Mouse (Mus musculus): ENCODE data around the gene Coro1b.

The Coro1b gene

DNA sequence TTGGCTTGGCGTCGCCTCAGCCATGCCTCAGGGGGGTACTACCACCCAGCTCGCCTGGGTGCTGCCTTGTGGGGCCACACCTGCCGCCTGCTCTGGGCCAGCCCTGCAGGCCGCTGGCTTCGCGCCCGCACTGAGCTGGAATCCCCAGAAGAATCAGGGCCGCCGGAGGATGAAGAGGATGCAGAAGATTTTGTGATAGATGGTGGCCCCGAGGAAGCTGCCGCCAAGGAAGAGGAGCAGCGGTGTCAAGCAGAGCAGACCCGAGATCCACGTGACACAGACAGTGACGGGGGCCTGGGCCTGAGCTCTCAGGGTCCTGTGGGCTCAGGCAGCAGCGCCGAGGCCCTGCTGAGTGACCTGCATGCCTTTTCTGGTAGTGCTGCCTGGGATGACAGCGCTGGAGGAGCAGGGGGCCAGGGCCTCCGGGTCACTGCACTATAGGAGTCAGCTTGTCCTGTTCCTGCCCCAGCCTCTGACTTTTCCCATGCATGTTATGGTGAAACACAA, 7.7 kb downstream of the Coro1b start:
- DNase-seq (ENCODE audit: low spot score in 2 of 2): no peak

DNA sequence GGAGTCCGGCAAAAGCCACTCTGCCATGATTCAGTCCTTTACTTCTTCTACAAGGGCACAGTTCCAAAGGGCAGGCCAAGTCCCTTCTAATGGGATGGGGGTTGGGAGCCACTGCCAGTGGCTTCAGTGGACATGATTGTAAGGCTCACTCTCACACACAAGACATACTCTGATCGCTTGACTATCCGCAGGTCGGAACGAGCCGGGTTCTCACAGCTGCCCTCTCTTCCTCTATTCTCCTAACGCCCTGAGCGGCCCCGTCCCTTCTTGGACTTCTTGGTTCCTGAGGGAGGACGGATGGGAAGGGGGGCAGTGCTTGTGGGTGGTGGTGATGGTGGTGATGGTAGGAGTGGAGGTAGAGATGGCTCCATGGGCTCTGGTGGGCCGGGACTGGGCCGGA, 8.4 kb downstream of the Coro1b start:
- no peak for DNase-seq (ENCODE audit: low spot score in 2 of 2)

GRCm38 (mm10) chr19:4159049-4159448, 10.6 kb downstream of the Coro1b start:
- no peak for DNase-seq (ENCODE audit: low spot score in 2 of 2)

GRCm38 (mm10) chr19:4162646-4163542, 14.5 kb downstream of the Coro1b start, which contains the start of gene Rps6kb2:
Gene Rps6kb2, minus strand, starts transcription at chr19:4163354.
- DNase-seq (ENCODE audit: low spot score in 2 of 2): peak; percentile 95 to 96

DNA sequence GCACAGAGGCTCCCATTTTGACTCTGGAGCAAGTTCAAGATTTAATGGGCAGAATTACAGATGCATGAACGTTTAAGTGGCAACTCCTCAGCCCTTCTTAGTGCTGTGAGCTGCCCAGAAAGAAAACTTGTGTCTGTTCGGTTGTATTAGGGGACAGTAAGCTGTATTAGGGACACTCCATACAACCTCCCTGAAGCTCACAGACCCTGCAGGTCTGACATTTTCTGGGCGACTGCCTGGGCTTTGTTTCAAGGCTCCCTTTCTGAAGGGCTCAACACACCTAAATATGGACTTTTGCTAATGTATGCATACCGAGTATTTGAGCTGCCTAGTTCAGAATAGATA, 15.1 kb downstream of the Coro1b start:
- no peak for DNase-seq (ENCODE audit: low spot score in 2 of 2)

DNA sequence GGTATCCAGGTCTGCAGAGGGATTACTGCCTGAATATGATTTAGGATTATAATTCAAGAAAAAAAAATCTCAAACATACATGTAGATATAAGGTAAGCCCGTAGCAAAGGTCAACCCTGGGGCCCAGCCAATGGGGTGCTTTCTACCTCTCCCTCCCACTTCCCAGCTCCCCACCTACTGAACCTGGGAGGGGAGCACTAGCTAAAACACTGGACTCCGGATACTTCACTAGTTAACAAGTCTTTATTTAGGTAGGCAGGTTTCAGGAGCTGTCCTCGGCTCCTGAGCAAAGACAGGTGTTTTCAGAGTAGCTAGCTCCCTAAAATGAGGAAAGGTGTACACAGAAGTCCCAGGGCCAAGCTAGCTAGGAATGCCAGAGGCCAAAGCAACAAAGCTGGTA, 15.7 kb downstream of the Coro1b start:
- no peak for DNase-seq (ENCODE audit: low spot score in 2 of 2)

- DNase-seq (ENCODE audit: low spot score in 2 of 2): no peak
These were observed 16.3 kb downstream of the Coro1b start for GRCm38 (mm10) chr19:4164721-4165120.

DNA sequence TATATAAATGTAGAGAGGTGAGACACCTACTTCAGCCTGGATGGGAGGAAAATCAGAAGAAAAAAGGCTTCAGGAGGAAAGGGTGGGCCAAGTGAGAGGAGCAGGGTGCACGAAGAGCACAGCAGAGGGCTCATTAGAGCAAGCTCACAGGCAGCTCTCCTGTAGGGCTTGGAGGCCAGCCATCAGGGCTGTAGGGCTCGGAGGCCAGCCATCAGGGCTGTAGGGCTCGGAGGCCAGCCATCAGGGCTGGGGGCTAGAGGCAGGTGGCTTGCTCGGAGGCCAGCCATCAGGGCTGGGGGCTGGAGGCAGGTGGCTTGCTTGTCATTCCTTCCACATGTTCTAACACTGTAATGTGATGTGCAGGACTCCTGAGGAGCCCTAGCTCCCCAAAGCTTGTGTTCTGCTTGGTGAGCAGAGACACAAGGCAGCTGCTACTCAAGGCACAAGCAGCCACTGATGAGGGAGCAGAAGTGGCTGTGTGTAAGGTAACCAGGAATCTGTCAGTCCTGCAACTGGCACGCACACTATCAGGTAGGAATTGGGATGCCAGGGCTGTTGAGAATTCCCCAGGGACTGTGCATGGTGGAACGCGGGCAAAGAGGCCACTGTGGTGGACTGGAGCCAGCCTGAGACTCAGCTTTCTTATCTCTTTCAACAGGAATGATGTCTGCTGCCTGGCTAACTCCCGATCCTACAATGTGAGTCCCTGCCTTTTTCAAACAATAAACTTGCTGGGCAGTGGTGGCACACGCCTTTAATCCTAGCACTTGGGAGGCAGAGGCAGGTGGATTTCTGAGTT, 18.5 kb downstream of the Coro1b start:
- no peak for DNase-seq (ENCODE audit: low spot score in 2 of 2)

GRCm38 (mm10) chr19:4169378-4169784, 21.0 kb downstream of the Coro1b start:
- peak; percentile 98 to 100 for DNase-seq (ENCODE audit: low spot score in 2 of 2)

DNA sequence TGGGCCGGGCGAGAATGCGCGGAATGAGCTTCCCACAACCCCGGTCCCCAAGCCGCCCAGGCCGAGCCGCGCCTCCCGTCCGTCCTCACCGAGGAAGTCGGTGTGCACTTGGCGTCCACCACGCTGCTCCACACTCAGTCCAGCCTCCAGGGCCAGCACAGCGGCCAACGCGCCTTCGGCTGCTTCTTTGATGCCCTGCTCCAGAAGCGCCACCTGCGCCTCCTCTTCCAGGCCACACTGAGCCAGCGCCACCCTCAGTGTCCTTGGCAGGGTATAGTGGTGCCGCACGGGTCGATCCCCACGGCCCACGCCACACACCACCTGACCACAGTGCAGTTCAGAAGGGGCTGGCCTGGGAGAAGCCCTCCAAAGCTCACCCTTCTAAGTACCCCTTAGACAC, 21.4 kb downstream of the Coro1b start:
- DNase-seq (ENCODE audit: low spot score in 2 of 2): no peak

GRCm38 (mm10) chr19:4170723-4171392, 22.4 kb downstream of the Coro1b start:
- no peak for DNase-seq (ENCODE audit: low spot score in 2 of 2)

GRCm38 (mm10) chr19:4171393-4172290, 23.2 kb downstream of the Coro1b start:
- no peak for DNase-seq (ENCODE audit: low spot score in 2 of 2)

DNA sequence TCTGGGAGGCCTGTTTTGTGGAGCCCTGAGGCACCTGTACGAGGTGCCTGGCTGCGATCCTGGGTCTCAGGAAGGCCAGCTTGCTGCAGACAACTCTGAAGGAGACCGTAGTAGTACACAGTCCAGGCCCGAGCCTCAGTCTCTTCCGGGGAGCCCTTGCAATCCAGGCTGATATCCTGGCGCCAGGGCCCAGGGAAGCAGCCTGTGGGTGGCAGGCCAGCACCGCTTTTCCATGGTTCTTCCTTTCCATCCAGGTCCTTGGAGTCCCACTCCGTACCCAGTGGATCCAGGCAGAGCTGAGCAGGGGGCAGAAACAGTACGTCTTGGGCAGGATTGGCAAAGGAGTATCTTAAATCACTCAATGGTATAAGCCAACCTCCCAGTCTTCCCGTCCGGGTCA, 24.5 kb downstream of the Coro1b start:
- DNase-seq (ENCODE audit: low spot score in 2 of 2): no peak

DNA sequence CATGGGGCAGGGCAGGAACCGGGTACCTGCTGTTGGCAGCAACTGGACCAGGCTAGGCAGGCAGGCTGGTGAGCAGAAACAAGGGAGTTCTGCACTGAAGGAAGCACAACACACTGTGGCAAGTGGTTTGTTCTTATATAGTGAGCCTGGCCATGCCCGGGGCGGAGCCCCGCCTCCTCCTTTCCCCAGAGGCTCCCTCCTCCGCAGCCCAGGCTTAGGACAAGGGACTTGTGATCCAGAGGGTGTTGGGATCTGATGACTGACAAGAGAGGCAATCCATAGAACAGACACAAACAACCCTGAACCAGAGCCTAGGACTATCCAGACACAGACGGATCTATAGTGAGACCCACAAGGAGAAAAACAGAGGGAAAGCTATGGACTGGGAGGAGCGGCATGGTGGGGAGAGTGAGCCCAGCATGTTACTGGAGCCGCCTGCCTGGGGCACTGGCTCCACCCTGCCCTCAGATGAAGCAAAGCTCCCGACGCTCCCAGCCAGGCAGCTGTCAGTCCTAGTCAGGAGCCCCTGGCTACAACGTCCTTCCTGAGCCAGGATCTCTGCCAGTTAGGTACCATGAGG, 27.0 kb downstream of the Coro1b start, which contains the start of gene Carns1:
TSS of gene Carns1 (minus strand) at position 112 of the 580 bp plus-strand sequence.
- no peak for DNase-seq (ENCODE audit: low spot score in 2 of 2)

DNA sequence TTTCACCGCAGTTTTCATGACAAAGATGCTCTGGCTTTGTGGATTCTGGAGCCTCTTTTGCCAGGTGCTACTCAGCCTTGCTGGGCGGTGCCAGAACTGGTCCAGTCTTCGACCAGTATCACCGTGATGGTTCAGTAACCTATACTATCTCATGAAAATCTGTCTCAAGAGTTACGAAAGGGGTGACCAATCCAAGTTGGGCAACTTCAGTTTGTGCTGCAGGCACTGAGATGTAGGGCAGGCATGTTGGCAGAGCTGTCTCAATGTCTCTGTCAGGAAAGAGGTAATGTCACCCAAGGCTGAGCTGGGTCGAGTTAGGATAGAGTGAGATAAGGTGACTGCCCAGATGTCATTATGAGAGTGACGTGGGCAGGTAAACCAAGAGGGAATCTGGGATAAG, 32.0 kb downstream of the Coro1b start:
- no peak for DNase-seq (ENCODE audit: low spot score in 2 of 2)

DNA sequence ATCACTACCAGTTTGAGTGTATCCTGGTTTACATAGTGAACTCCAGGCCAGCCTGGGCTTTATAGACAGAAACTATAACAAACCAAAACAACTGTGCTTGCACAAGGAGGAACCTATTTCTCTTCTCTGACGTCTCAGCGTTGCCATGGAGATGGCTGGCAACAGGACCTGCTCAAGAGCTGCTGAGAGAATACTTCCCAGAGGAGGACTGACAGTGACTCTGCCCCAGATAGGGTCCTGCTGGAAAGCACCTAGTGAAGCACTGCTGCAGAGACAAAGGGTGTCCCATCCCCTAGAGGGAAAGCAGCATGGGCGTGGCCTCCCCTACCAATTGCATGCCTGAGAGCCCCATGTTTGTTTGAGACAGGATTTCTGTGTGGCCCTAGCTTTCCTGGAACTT, 33.5 kb downstream of the Coro1b start:
- DNase-seq (ENCODE audit: low spot score in 2 of 2): peak; percentile 47 to 55

- DNase-seq (ENCODE audit: low spot score in 2 of 2): no peak
These were observed 35.3 kb downstream of the Coro1b start for GRCm38 (mm10) chr19:4183689-4184088.

DNA sequence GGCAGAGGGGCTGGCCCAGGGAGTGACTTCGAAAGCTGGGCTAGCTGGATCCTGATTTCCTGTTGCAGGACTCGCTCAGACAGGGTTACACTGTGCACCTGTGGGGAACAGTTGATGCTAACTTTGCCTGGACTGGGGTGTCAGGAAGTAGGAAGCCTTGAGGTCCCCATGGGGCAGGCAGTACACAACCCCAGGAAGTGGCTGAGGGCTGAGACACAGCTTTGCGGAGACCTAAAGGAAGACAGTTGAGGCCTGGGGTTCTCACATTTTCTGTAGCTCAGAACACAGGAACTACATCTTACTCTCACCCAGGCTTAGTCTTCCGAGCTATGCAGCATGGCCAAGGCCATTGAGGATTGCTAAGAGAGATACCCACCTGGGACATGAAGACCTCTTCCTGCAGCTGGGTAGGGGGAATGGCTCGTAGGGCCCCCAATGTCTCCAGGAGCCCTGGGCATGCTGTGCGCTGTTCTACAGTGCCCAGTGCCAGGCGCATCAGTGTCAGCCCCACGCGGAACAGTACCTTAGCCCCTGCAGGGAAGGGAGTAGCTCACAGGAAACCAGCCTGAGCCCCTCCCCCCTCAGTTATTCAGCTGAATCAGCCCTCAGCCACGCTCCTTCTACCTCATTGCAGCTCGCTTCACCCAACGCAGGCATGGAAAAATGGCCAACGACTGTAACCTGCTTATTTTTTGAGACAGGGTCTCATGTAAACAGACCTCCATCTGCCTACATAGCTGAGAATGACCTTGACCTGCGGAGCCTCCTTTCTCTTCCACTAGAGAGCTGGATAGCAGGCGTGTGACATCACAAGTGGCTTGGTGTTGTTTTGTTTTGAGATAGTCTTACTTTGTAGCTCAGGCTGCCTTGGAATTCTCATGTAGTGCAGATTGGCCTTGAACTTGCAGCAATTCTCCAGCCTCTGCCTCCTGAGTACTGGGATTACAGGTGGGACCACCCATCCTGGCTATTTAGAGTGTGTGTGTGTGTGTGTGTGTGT, 36.9 kb downstream of the Coro1b start:
- DNase-seq (ENCODE audit: low spot score in 2 of 2): no peak

- no peak for DNase-seq (ENCODE audit: low spot score in 2 of 2)
These were observed 38.9 kb downstream of the Coro1b start for GRCm38 (mm10) chr19:4187303-4187702.

Measured in frontal cortex, postnatal 25 days (tissue).